Mouse (Mus musculus): ENCODE results near the gene Gm45711. TPM values are rescaled to one million over a fixed set of nuclear protein-coding genes. Genes with fewer than 3 reads are reported as not detected.
"Not testable (repeated sequence)": the region's sequence is repeated elsewhere in the genome, so short reads cannot be mapped to it uniquely, and the experiment has no call there.

The Gm45711 gene
- total and polyA plus RNA-seq, 2 experiments from 2014 or later: not detected

- H3K36me3 ChIP-seq (ENCODE audit: insufficient read depth, low read length): no peaks in the 10 kb centered on the region
- TF ChIP-seq CTCF (IDR thresholded peaks at IDR 0.05): no peak
- DNase-seq (ENCODE audit: low spot score): no peak
- no peak for ATAC-seq (ENCODE audit: low FRiP score)
- H3K27ac ChIP-seq (ENCODE audit: low read depth, low read length): no peak overlapping the region
- no peaks in the 10 kb centered on the region for H3K4me1 ChIP-seq (ENCODE audit: insufficient read depth, low read length)
- H3K4me2 ChIP-seq (ENCODE audit: low read depth, low read length, poor library complexity, severe bottlenecking): no peak overlapping the region
- H3K9ac ChIP-seq (replicated peaks; ENCODE audit: low read length, poor library complexity, severe bottlenecking): no peak overlapping the region
- no peaks in the 10 kb centered on the region for H3K9me3 ChIP-seq (ENCODE audit: low read length)
- no peaks in the 10 kb centered on the region for H3K27me3 ChIP-seq (ENCODE audit: insufficient read depth, low read length)
- WGBS: 80% methylated on average over 5 of the region's 5 CpGs
- H3K4me3 ChIP-seq (ENCODE audit: low read depth, low read length): no peak overlapping the region
Observed at GRCm38 (mm10) chr8:104333786-104334185, 23.9 kb upstream of the Gm45711 start.

GRCm38 (mm10) chr8:104332665-104333631 lies 23.1 kb upstream of the Gm45711 start:
- Histone ChIP-seq H3K27me3 (ENCODE audit: insufficient read depth, low read length) (no peaks in the 10 kb centered on the region), H3K27ac (ENCODE audit: low read depth, low read length) (no peak overlapping the region), H3K9me3 (ENCODE audit: low read length) (no peaks in the 10 kb centered on the region), H3K4me1 (ENCODE audit: insufficient read depth, low read length) (no peaks in the 10 kb centered on the region), H3K4me3 (ENCODE audit: low read depth, low read length) (no peak overlapping the region), H3K36me3 (ENCODE audit: insufficient read depth, low read length) (no peaks in the 10 kb centered on the region), H3K9ac (replicated peaks; ENCODE audit: low read length, poor library complexity, severe bottlenecking) (no peak overlapping the region), H3K4me2 (ENCODE audit: low read depth, low read length, poor library complexity, severe bottlenecking) (no peak overlapping the region)
- WGBS: 80% methylated on average over 5 of the region's 5 CpGs
- no peak for DNase-seq (ENCODE audit: low spot score)
- no peak for ATAC-seq (ENCODE audit: low FRiP score)
- no peak for TF ChIP-seq CTCF (IDR thresholded peaks at IDR 0.05)

- H3K9ac ChIP-seq (replicated peaks; ENCODE audit: low read length, poor library complexity, severe bottlenecking); ATAC-seq (ENCODE audit: low FRiP score); H3K36me3 ChIP-seq (ENCODE audit: insufficient read depth, low read length); H3K4me1 ChIP-seq (ENCODE audit: insufficient read depth, low read length); H3K4me2 ChIP-seq (ENCODE audit: low read depth, low read length, poor library complexity, severe bottlenecking); H3K9me3 ChIP-seq (ENCODE audit: low read length); DNase-seq (ENCODE audit: low spot score); H3K27me3 ChIP-seq (ENCODE audit: insufficient read depth, low read length); H3K4me3 ChIP-seq (ENCODE audit: low read depth, low read length); H3K27ac ChIP-seq (ENCODE audit: low read depth, low read length): not testable (repeated sequence)
- 92% methylated on average over 12 of the region's 12 CpGs for WGBS
Observed at GRCm38 (mm10) chr8:104321930-104322329, 12.0 kb upstream of the Gm45711 start, which contains the start of gene Cmtm2b. TSS of gene Cmtm2b (plus strand) at chr8:104322230.

GRCm38 (mm10) chr8:104321267-104321666 lies 11.4 kb upstream of the Gm45711 start, which contains the start of gene Gm11020:
TSS of gene Gm11020 (plus strand) at chr8:104321567.
- H3K27ac ChIP-seq (ENCODE audit: low read depth, low read length); H3K4me2 ChIP-seq (ENCODE audit: low read depth, low read length, poor library complexity, severe bottlenecking); DNase-seq (ENCODE audit: low spot score); H3K9ac ChIP-seq (replicated peaks; ENCODE audit: low read length, poor library complexity, severe bottlenecking); H3K9me3 ChIP-seq (ENCODE audit: low read length); H3K27me3 ChIP-seq (ENCODE audit: insufficient read depth, low read length); ATAC-seq (ENCODE audit: low FRiP score); H3K36me3 ChIP-seq (ENCODE audit: insufficient read depth, low read length); H3K4me3 ChIP-seq (ENCODE audit: low read depth, low read length); H3K4me1 ChIP-seq (ENCODE audit: insufficient read depth, low read length): not testable (repeated sequence)
- 85% methylated on average over 8 of the region's 11 CpGs for WGBS

- no peak overlapping the region for H3K27ac ChIP-seq (ENCODE audit: low read depth, low read length)
- H3K4me2 ChIP-seq (ENCODE audit: low read depth, low read length, poor library complexity, severe bottlenecking): no peak overlapping the region
- H3K9ac ChIP-seq (replicated peaks; ENCODE audit: low read length, poor library complexity, severe bottlenecking): no peak overlapping the region
- H3K9me3 ChIP-seq (ENCODE audit: low read length): no peaks in the 10 kb centered on the region
- H3K27me3 ChIP-seq (ENCODE audit: insufficient read depth, low read length): no peaks in the 10 kb centered on the region
- no peak overlapping the region for H3K4me3 ChIP-seq (ENCODE audit: low read depth, low read length)
- TF ChIP-seq CTCF (IDR thresholded peaks at IDR 0.05): peak; percentile 38
- 73% methylated on average over 4 of the region's 4 CpGs for WGBS
- DNase-seq (ENCODE audit: low spot score): no peak
- H3K36me3 ChIP-seq (ENCODE audit: insufficient read depth, low read length): no peaks in the 10 kb centered on the region
- no peak for ATAC-seq (ENCODE audit: low FRiP score)
- no peaks in the 10 kb centered on the region for H3K4me1 ChIP-seq (ENCODE audit: insufficient read depth, low read length)
Observed at GRCm38 (mm10) chr8:104313311-104313710, 3.4 kb upstream of the Gm45711 start.

GRCm38 (mm10) chr8:104312023-104312422 lies 2.1 kb upstream of the Gm45711 start:
- DNase-seq (ENCODE audit: low spot score); ATAC-seq (ENCODE audit: low FRiP score); H3K4me2 ChIP-seq (ENCODE audit: low read depth, low read length, poor library complexity, severe bottlenecking); H3K9ac ChIP-seq (replicated peaks; ENCODE audit: low read length, poor library complexity, severe bottlenecking); H3K27me3 ChIP-seq (ENCODE audit: insufficient read depth, low read length); H3K27ac ChIP-seq (ENCODE audit: low read depth, low read length); H3K4me3 ChIP-seq (ENCODE audit: low read depth, low read length); H3K9me3 ChIP-seq (ENCODE audit: low read length); H3K4me1 ChIP-seq (ENCODE audit: insufficient read depth, low read length); H3K36me3 ChIP-seq (ENCODE audit: insufficient read depth, low read length): not testable (repeated sequence)
- WGBS: 82% methylated on average over 3 of the region's 3 CpGs

- ATAC-seq (ENCODE audit: low FRiP score): not testable (repeated sequence)
- WGBS: 75% methylated on average over 6 of the region's 6 CpGs
Observed at GRCm38 (mm10) chr8:104308341-104308740, 1.5 kb downstream of the Gm45711 start.

More at GRCm38 (mm10) chr8:104308341-104308740, 1.5 kb downstream of the Gm45711 start:
- not testable (repeated sequence) for H3K36me3 ChIP-seq (ENCODE audit: insufficient read depth, low read length); H3K4me1 ChIP-seq (ENCODE audit: insufficient read depth, low read length); H3K9me3 ChIP-seq (ENCODE audit: low read length); H3K27ac ChIP-seq (ENCODE audit: low read depth, low read length); H3K4me3 ChIP-seq (ENCODE audit: low read depth, low read length); H3K27me3 ChIP-seq (ENCODE audit: insufficient read depth, low read length); H3K9ac ChIP-seq (replicated peaks; ENCODE audit: low read length, poor library complexity, severe bottlenecking); DNase-seq (ENCODE audit: low spot score); H3K4me2 ChIP-seq (ENCODE audit: low read depth, low read length, poor library complexity, severe bottlenecking)

Data from midbrain, postnatal 0 days (tissue).